Mouse (Mus musculus): ENCODE measurements around the gene Lrrc4c.

Gene Lrrc4c

DNA sequence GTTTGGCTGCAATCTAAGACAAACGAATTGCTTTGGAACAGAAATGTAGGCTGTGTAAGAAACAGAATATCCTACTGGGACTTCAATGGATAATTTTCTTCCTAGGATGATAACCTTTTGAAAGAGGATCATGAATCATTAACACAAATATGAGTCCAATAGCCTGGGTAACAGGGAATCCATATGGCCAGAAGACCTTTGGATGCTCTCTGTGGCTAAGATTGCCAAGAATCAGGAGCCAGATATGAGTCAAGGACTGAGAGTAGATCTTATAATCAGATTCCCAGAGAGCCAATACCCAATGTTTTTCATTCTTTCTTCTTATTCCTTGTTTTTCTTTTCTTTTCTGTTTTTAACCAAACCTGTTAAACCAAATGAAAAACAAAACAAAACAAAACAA is 93.2 kb downstream of the Lrrc4c start:
- H3K36me3 ChIP-seq (ENCODE audit: control insufficient read depth, insufficient read depth, low read length, poor library complexity, severe bottlenecking), result no peaks in the 10 kb centered on the region
- no peak for DNase-seq (ENCODE audit: low read depth, low spot score)
- no peaks in the 10 kb centered on the region for H3K27me3 ChIP-seq (ENCODE audit: control insufficient read depth, insufficient read depth, low read length, poor library complexity, severe bottlenecking)

DNA sequence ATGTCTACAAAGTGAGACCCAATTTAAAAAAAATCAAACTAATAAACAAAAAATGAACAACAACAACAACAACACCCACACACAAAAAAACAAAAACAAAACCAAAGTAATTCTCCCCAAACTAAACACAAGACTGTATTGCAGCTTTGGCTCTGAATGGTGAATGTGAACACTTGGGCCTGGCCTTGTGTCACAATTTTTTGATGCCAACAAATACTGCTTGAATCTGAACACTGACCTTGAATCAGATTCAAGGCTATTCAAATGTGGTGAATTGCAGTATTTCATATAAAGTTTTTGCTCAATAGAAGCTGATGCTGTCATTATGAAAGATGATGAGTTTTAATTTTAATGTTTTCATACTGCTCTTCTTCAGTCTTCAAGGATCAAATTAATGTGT is 143.6 kb downstream of the Lrrc4c start:
- no peaks in the 10 kb centered on the region for H3K27me3 ChIP-seq (ENCODE audit: control insufficient read depth, insufficient read depth, low read length, poor library complexity, severe bottlenecking)
- DNase-seq (ENCODE audit: low read depth, low spot score), result no peak

DNA sequence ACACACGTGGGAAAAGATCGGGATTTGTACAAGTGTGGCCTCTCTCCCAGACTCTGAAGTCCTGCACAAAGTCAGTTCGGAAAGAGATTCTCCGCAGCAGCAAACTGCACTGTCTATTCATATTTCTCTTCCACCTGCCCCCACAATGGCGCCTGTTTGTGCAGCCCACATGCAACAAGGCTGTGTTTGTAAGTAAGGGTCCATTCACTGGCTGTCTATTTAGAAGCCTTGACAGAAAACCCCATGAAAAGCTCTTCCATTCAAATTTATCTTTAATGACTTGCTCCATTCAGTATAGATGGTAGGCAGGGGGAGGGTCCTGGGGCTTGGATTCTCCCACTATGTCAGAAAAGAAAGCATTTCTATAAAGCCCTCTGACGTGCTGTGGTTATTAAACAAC is 157.7 kb downstream of the Lrrc4c start:
- Histone ChIP-seq H3K36me3 (ENCODE audit: control insufficient read depth, insufficient read depth, low read length, poor library complexity, severe bottlenecking) (no peaks in the 10 kb centered on the region), H3K27me3 (ENCODE audit: control insufficient read depth, insufficient read depth, low read length, poor library complexity, severe bottlenecking) (no peaks in the 10 kb centered on the region)
- DNase-seq (ENCODE audit: low read depth, low spot score), result no peak

More for the DNA sequence above, 143.6 kb downstream of the Lrrc4c start:
- no peaks in the 10 kb centered on the region for H3K36me3 ChIP-seq (ENCODE audit: control insufficient read depth, insufficient read depth, low read length, poor library complexity, severe bottlenecking)

DNA sequence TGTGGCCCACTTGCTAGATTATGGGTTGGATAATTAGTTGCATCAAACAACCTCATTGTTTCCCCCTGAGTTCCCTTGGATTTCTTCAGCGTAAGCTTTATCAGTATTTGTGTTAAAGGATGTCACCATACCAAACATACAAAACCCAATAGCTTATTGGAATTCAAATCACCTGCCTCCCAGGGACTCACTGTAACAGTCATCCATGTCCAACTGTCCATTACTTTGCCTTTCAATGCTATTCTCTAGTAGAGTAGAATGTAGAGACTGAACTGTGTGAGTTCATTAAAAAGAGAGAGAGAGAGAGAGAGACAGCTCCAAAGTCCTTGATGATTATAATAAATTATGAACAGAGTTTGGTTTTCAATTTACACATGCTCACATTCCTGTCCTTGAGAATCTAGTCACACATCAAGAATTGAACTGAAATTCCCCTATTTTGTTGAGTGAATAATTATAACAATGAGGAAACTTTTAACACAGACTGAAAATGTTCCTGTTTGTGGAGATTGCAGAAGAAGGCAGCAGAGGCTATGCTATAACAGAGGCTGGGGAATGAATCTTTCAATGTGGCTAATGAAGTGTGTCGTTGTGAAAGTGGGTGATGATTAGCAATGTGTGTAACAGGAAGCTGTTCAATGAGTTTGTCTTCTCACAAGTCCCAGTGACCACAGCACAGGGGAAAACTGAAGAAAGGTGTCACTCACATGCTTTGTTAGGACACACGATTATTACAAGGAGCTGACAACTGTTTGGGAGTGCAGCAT is 181.3 kb downstream of the Lrrc4c start:
- Histone ChIP-seq H3K36me3 (ENCODE audit: control insufficient read depth, insufficient read depth, low read length, poor library complexity, severe bottlenecking) (no peaks in the 10 kb centered on the region), H3K27me3 (ENCODE audit: control insufficient read depth, insufficient read depth, low read length, poor library complexity, severe bottlenecking) (no peaks in the 10 kb centered on the region)
- DNase-seq (ENCODE audit: low read depth, low spot score), result no peak

DNA sequence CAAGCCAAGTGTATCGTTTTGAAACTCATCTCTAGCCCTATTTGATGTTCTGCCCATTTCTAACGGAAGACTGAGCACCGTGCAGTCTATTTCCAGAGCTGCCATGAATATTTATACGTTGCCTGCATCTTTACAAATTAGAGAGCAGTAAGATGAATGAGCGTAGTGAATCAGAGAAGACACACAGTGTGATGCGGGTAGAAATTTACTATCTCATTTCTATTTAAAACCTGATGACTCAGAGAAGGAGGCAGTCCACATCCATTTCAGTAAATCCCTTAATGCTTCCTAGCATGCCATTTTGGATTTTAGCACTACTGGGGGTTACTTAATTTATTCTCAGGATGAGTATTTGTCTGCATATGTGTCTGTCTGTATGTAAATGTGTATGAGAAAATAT is 186.2 kb downstream of the Lrrc4c start:
- Histone ChIP-seq H3K36me3 (ENCODE audit: control insufficient read depth, insufficient read depth, low read length, poor library complexity, severe bottlenecking) (no peaks in the 10 kb centered on the region), H3K27me3 (ENCODE audit: control insufficient read depth, insufficient read depth, low read length, poor library complexity, severe bottlenecking) (no peaks in the 10 kb centered on the region)
- no peak for DNase-seq (ENCODE audit: low read depth, low spot score)

DNA sequence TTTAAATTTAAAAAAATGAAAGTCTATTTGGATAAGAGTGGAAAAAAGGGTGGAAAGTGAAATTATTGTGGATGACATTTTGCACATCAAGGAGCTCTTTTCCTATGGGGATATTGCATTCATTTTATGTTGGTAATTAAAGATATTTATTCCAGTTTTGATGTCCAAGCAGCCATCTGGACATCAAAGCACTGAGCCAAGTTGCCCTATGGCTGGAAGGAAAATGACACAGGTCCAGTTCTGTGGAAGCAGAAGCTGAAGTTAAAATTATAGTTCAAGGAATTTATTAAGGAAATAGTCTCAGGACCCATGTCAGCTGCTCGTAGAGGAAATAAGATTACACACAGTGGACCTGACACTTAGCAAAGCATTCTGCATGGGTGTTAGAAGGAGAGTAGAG is 187.7 kb downstream of the Lrrc4c start:
- H3K27me3 ChIP-seq (ENCODE audit: control insufficient read depth, insufficient read depth, low read length, poor library complexity, severe bottlenecking), result no peaks in the 10 kb centered on the region
- no peak for DNase-seq (ENCODE audit: low read depth, low spot score)
- no peaks in the 10 kb centered on the region for H3K36me3 ChIP-seq (ENCODE audit: control insufficient read depth, insufficient read depth, low read length, poor library complexity, severe bottlenecking)

DNA sequence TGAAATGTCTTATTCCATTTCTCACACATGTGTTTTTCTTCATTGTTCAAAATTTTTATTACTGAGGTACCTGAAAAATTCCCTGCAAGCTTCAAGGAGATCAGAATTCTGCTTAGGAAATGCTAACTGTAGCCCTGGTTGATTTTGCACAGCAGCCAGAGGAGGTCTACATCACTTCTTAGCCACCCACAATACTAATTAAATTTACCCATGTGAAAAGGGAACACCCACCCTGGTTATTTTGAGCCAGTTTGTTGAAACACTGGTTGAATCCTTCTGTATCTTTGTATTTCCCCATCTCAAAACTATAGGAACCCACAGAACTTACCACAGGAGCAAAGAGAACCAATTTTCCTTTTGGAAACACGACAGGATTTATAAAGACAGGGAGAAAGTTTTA is 191.0 kb downstream of the Lrrc4c start:
- no peaks in the 10 kb centered on the region for H3K36me3 ChIP-seq (ENCODE audit: control insufficient read depth, insufficient read depth, low read length, poor library complexity, severe bottlenecking)
- DNase-seq (ENCODE audit: low read depth, low spot score), result no peak
- no peaks in the 10 kb centered on the region for H3K27me3 ChIP-seq (ENCODE audit: control insufficient read depth, insufficient read depth, low read length, poor library complexity, severe bottlenecking)

DNA sequence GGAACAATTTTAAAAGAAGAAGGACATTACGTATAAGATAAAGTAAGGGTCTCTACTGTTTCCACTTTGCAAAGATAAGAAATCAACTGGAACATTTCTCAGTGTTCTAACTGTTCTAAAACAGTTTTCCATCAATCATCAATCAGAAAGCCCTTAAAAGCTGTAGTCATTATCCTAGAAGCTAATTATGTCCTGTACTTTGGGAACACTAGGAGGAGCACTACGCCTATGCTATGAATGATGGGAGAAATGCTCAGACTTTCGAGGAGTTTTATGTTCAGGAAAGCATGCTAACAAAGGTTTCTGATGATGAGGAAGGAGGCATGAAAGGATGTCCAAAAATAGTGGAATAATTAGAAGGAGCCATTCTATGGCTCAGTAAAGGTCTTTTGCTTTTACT is 219.5 kb downstream of the Lrrc4c start:
- Histone ChIP-seq H3K36me3 (ENCODE audit: control insufficient read depth, insufficient read depth, low read length, poor library complexity, severe bottlenecking) (no peaks in the 10 kb centered on the region), H3K27me3 (ENCODE audit: control insufficient read depth, insufficient read depth, low read length, poor library complexity, severe bottlenecking) (no peaks in the 10 kb centered on the region)
- DNase-seq (ENCODE audit: low read depth, low spot score), result no peak

DNA sequence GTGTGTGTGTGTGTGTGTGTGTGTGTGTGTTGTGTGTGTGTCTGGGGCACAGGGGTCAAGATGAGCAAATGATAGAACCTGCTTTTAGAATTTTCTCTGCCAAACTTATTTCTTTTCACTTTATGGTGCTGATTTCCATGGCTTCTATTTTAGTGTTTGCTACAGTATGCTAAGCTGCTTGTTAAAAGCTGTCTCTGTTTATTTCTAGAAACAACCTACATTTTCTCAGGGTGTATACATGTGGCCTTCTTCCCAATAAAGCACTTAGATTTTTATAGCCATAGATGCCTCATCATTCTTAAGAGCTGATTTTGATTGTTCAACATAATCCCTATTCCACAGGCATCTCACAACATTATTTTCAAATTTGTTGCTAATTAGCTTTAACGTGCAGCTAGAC is 229.2 kb downstream of the Lrrc4c start:
- Histone ChIP-seq H3K27me3 (ENCODE audit: control insufficient read depth, insufficient read depth, low read length, poor library complexity, severe bottlenecking) (peaks cover 2% of the 10 kb centered on the region; the same call in 1 of the 2 replicates), H3K36me3 (ENCODE audit: control insufficient read depth, insufficient read depth, low read length, poor library complexity, severe bottlenecking) (no peaks in the 10 kb centered on the region)
- DNase-seq (ENCODE audit: low read depth, low spot score), result no peak

DNA sequence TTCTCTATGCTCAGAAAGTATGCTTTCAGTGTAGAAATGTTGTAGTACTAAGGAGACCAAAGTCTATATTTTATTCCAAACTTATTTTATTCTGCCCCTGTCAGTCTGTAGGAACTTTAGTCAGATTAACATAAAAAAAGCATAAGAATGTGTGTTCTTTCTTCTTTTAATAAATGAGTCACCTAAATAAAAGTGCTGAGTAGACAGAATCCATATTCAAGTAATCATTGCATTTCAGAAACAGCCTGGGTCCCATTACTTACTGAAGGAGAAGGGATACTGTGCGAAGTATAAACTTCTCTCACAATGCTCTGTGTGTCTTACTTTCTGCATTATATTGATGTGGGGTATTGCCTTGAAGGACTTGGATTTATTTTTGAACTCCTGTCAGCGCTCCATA is 255.8 kb downstream of the Lrrc4c start:
- Histone ChIP-seq H3K36me3 (ENCODE audit: control insufficient read depth, insufficient read depth, low read length, poor library complexity, severe bottlenecking) (no peaks in the 10 kb centered on the region), H3K27me3 (ENCODE audit: control insufficient read depth, insufficient read depth, low read length, poor library complexity, severe bottlenecking) (no peaks in the 10 kb centered on the region)
- DNase-seq (ENCODE audit: low read depth, low spot score), result no peak

DNA sequence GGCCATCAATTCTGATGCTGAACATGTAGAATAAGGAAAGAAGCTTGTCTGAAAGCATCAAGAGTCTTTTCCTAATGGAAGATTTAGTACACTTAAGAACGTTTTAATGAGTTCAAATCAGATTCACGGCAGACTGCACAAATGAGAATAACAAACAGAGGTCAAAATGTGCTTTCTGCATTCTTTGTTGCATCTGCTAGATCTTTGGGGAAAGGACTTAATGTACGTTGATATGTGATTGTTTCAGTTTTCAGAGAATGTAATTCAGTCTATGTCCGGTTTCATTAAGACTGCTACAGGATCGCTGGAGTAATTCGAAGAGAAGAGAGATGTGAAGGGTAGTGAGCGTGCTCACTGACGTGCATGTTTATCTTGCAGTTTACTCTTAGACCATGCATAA is 259.7 kb downstream of the Lrrc4c start:
- no peaks in the 10 kb centered on the region for H3K27me3 ChIP-seq (ENCODE audit: control insufficient read depth, insufficient read depth, low read length, poor library complexity, severe bottlenecking)
- H3K36me3 ChIP-seq (ENCODE audit: control insufficient read depth, insufficient read depth, low read length, poor library complexity, severe bottlenecking), result no peaks in the 10 kb centered on the region
- DNase-seq (ENCODE audit: low read depth, low spot score), result no peak

DNA sequence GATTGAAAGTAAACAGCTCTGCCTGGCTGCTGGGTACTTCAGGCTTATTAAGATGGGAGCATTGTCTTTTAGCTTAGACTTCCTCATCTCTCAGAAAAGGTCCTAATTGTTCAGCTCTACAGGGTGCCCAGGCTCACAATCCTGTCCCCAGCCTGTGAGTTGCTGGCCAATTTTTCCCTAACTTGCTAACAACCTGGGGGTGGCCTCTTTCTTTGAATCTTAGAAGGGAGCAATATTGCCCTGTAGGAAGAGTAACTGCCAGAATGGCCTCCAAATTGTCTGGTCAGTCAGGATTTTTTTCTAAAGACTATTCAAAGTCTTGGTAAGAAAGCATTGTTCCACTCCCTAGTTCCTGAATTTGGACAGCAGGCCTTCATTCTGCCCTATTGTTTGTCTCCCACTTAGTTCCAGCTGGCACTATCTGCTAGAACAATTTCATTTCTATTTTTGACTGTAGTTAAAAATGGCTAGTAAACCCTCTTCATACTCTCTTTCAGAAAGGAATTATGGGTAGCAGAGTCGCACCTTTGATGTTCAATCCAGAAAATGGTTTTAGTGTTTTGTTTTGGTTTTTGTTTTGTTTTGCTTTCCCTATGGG is 262.3 kb downstream of the Lrrc4c start:
- H3K27me3 ChIP-seq (ENCODE audit: control insufficient read depth, insufficient read depth, low read length, poor library complexity, severe bottlenecking), result no peaks in the 10 kb centered on the region
- no peaks in the 10 kb centered on the region for H3K36me3 ChIP-seq (ENCODE audit: control insufficient read depth, insufficient read depth, low read length, poor library complexity, severe bottlenecking)
- DNase-seq (ENCODE audit: low read depth, low spot score), result no peak

DNA sequence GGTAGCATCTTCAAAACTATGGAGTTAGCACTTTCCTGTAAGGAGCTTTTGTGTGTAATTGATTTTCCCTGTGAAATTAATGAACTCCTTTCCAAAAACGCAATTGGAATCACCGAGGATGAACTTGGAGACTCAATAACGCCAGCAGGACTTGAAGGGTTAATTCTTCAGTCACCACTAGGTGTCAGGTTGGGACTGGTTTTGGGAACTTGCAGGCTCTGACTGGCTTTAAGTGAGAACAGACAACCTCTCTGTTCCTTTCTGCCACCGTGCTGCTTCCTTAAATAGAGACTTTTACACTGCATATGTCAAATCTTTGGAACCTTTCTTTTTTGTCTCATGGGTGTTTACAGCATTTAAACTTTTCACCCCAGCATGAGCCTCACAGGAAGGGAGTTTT is 267.7 kb downstream of the Lrrc4c start:
- no peaks in the 10 kb centered on the region for H3K27me3 ChIP-seq (ENCODE audit: control insufficient read depth, insufficient read depth, low read length, poor library complexity, severe bottlenecking)
- H3K36me3 ChIP-seq (ENCODE audit: control insufficient read depth, insufficient read depth, low read length, poor library complexity, severe bottlenecking), result no peaks in the 10 kb centered on the region
- DNase-seq (ENCODE audit: low read depth, low spot score), result no peak

DNA sequence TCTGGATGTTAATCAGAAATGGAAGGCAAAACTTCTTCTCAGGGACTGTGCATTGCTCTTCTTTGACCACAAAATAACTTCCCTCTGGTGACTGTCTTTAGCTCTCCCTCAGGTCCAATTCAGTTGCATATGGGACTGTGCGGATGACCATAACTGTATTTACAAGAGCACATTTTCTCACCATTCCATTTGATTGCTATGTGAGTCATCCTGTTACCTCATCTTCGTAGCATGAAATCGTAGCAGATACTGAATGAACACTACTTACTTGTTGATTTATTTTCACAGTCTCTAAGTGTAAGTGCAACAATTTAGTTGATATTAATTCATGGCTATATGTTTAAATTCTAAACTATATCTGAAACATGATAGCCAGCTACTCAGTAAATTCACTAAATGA is 286.8 kb downstream of the Lrrc4c start:
- Histone ChIP-seq H3K36me3 (ENCODE audit: control insufficient read depth, insufficient read depth, low read length, poor library complexity, severe bottlenecking) (no peaks in the 10 kb centered on the region), H3K27me3 (ENCODE audit: control insufficient read depth, insufficient read depth, low read length, poor library complexity, severe bottlenecking) (no peaks in the 10 kb centered on the region)
- no peak for DNase-seq (ENCODE audit: low read depth, low spot score)

DNA sequence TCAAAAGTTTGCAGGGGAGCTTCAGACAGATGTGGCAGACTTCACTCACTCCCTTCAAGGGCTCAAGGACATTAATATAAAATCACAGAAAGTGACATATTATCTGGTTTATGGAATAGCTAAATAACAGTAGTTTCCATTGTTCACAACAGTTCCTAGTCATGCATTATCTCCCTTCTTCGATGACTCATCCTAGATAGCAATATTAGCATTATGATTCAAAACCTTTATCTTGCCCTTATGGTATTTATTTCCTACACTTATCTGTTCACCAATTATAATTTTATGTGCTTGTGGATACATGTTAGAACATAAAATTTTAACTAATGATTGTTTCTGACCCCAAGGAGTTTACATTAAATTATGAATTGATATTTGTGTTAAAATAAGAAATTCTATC is 296.2 kb downstream of the Lrrc4c start:
- DNase-seq (ENCODE audit: low read depth, low spot score), result no peak
- H3K27me3 ChIP-seq (ENCODE audit: control insufficient read depth, insufficient read depth, low read length, poor library complexity, severe bottlenecking), result no peaks in the 10 kb centered on the region
- H3K36me3 ChIP-seq (ENCODE audit: control insufficient read depth, insufficient read depth, low read length, poor library complexity, severe bottlenecking), result no peaks in the 10 kb centered on the region
